Mouse (Mus musculus): ENCODE results near the gene Tlk1. TPM values are rescaled to one million over a fixed set of nuclear protein-coding genes. Genes with fewer than 3 reads are reported as not detected.
"Not testable (repeated sequence)": the region's sequence is repeated elsewhere in the genome, so short reads cannot be mapped to it uniquely, and the experiment has no call there.

The Tlk1 gene
- total RNA-seq, 2 experiments from 2014 or later = 82.7 to 94.7 TPM

GRCm38 (mm10) chr2:70835641-70836305 lies 10.2 kb upstream of the Tlk1 start:
- intact Hi-C loops (cut with DNase I) = no loop called here

GRCm38 (mm10) chr2:70835209-70835608 lies 9.7 kb upstream of the Tlk1 start:
- intact Hi-C loops (cut with DNase I) = no loop called here
- no peak for DNase-seq (ENCODE audit: low spot score in 2 of 2)

More at GRCm38 (mm10) chr2:70835641-70836305, 10.2 kb upstream of the Tlk1 start:
- no peak for DNase-seq (ENCODE audit: low spot score in 2 of 2)

GRCm38 (mm10) chr2:70833261-70833660 lies 7.7 kb upstream of the Tlk1 start:
- intact Hi-C loops (cut with DNase I) = no loop called here
- DNase-seq (ENCODE audit: low spot score in 2 of 2) = no peak

- intact Hi-C loops (cut with DNase I) = no loop called here
These were observed 6.3 kb upstream of the Tlk1 start for GRCm38 (mm10) chr2:70831709-70832350.

GRCm38 (mm10) chr2:70830683-70831082 lies 5.2 kb upstream of the Tlk1 start:
- intact Hi-C loops (cut with DNase I) = no loop called here

More at GRCm38 (mm10) chr2:70831709-70832350, 6.3 kb upstream of the Tlk1 start:
- no peak for DNase-seq (ENCODE audit: low spot score in 2 of 2)

GRCm38 (mm10) chr2:70829946-70830610 lies 4.5 kb upstream of the Tlk1 start:
- no peak for DNase-seq (ENCODE audit: low spot score in 2 of 2)
- intact Hi-C loops (cut with DNase I) = no loop called here

More at GRCm38 (mm10) chr2:70830683-70831082, 5.2 kb upstream of the Tlk1 start:
- no peak for DNase-seq (ENCODE audit: low spot score in 2 of 2)

GRCm38 (mm10) chr2:70827780-70828179 lies 2.3 kb upstream of the Tlk1 start:
- intact Hi-C loops (cut with DNase I) = no loop called here
- no peak for DNase-seq (ENCODE audit: low spot score in 2 of 2)

GRCm38 (mm10) chr2:70826436-70827230 lies 1.1 kb upstream of the Tlk1 start:
- DNase-seq (ENCODE audit: low spot score in 2 of 2) = no peak
- intact Hi-C loops (cut with DNase I) = no loop called here

GRCm38 (mm10) chr2:70824838-70825370 lies 624 bp downstream of the Tlk1 start:
- intact Hi-C loops (cut with DNase I) = loop anchor here (5.0 kb wide), 4 partner anchors 48 to 212 kb away; no protein-coding TSS in a partner anchor

GRCm38 (mm10) chr2:70823926-70824800 lies 1.4 kb downstream of the Tlk1 start:
- intact Hi-C loops (cut with DNase I) = loop anchor here (5.0 kb wide), 4 partner anchors 47 to 213 kb away; no protein-coding TSS in a partner anchor

More at GRCm38 (mm10) chr2:70824838-70825370, 624 bp downstream of the Tlk1 start:
- DNase-seq (ENCODE audit: low spot score in 2 of 2) = peak; percentile 70 to 78

GRCm38 (mm10) chr2:70823434-70823833 lies 2.1 kb downstream of the Tlk1 start:
- no peak for DNase-seq (ENCODE audit: low spot score in 2 of 2)
- intact Hi-C loops (cut with DNase I) = loop anchor here (5.0 kb wide), 4 partner anchors 46 to 214 kb away; no protein-coding TSS in a partner anchor

More at GRCm38 (mm10) chr2:70823926-70824800, 1.4 kb downstream of the Tlk1 start:
- peak in 1 of 2 experiments; percentile 26 for DNase-seq (ENCODE audit: low spot score in 2 of 2)

GRCm38 (mm10) chr2:70816939-70817338 lies 8.6 kb downstream of the Tlk1 start:
- no peak for DNase-seq (ENCODE audit: low spot score in 2 of 2)
- intact Hi-C loops (cut with DNase I) = no loop called here

- intact Hi-C loops (cut with DNase I) = no loop called here
These were observed 9.5 kb downstream of the Tlk1 start for GRCm38 (mm10) chr2:70816016-70816415.

GRCm38 (mm10) chr2:70813608-70814007 lies 11.9 kb downstream of the Tlk1 start:
- intact Hi-C loops (cut with DNase I) = no loop called here
- no peak for DNase-seq (ENCODE audit: low spot score in 2 of 2)

More at GRCm38 (mm10) chr2:70816016-70816415, 9.5 kb downstream of the Tlk1 start:
- no peak for DNase-seq (ENCODE audit: low spot score in 2 of 2)

- no peak for DNase-seq (ENCODE audit: low spot score in 2 of 2)
- intact Hi-C loops (cut with DNase I) = no loop called here
These were observed 14.1 kb downstream of the Tlk1 start for GRCm38 (mm10) chr2:70811476-70811875.

GRCm38 (mm10) chr2:70809921-70810320 lies 15.6 kb downstream of the Tlk1 start:
- DNase-seq (ENCODE audit: low spot score in 2 of 2) = no peak
- intact Hi-C loops (cut with DNase I) = no loop called here

- DNase-seq (ENCODE audit: low spot score in 2 of 2) = no peak
- intact Hi-C loops (cut with DNase I) = no loop called here
These were observed 16.8 kb downstream of the Tlk1 start for GRCm38 (mm10) chr2:70808681-70809080.

- intact Hi-C loops (cut with DNase I) = not testable (repeated sequence)
These were observed 17.9 kb downstream of the Tlk1 start for GRCm38 (mm10) chr2:70807678-70808077.

More at GRCm38 (mm10) chr2:70807678-70808077, 17.9 kb downstream of the Tlk1 start:
- DNase-seq (ENCODE audit: low spot score in 2 of 2) = not testable (repeated sequence)
